Mouse (Mus musculus) thymus, adult 2 months (tissue): ENCODE measurements around the gene Gap43.

Experiments
- CTCF ChIP-seq: fragments of 200-500 bp; IDR thresholded peaks from 2 replicates; pipeline ENCODE4 v1.5.1; 2012; ENCODE audit warnings: mild to moderate bottlenecking, control low read depth, low read length, moderate library complexity, borderline replicate concordance; ENCODE audit not compliant: control insufficient read depth, poor library complexity, insufficient read depth; ENCODE audit errors: extremely low read depth
- POLR2A ChIP-seq: fragments of 200-500 bp; IDR thresholded peaks from 2 replicates; pipeline ENCODE4 v1.6.1; 2012; ENCODE audit warnings: mild to moderate bottlenecking, low read length, control low read depth, moderate library complexity; ENCODE audit not compliant: control insufficient read depth, poor library complexity, insufficient read depth; ENCODE audit errors: extremely low read depth

DNA sequence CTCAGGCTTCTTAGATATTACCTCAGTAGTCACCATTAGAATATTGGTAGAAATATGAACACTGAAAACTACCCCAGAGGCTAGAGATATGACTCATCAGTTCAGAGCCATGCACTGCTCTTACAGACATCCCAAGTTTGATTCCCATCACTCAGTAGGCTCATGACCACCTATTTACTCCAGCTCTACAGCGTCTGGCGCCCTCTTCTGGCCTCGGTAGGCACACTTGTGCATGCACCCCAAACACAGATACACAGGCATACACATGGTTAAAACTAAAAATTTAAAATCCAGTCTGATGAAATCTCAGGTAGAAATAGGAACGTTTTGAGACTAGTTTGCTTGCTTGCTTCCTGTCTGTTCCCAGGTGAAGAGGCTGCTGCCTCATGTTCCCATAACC is 109.1 kb downstream of the Gap43 start:
- TF ChIP-seq CTCF (no peak), POLR2A (no peak)
